Mouse (Mus musculus) erythroblast, embryonic 14.5 days (primary cell): ENCODE data around the gene Gucd1.

Source experiments
- GATA1 ChIP-seq: IDR thresholded peaks from 2 replicates; pipeline ENCODE4 v1.6.1; 2012; ENCODE audit warnings: low read length, inconsistent platforms, mixed read lengths
- TAL1 ChIP-seq: IDR thresholded peaks from 3 replicates; pipeline ENCODE4 v1.6.1; 2012; ENCODE audit warnings: low read length, inconsistent platforms, mixed read lengths

GRCm38 (mm10) chr10:75516724-75517072 is 1.1 kb downstream of the Gucd1 start:
- TF ChIP-seq TAL1: no peak
- TF ChIP-seq GATA1: no peak
